Mouse (Mus musculus): ENCODE results near the gene Oxsr1.

DNA sequence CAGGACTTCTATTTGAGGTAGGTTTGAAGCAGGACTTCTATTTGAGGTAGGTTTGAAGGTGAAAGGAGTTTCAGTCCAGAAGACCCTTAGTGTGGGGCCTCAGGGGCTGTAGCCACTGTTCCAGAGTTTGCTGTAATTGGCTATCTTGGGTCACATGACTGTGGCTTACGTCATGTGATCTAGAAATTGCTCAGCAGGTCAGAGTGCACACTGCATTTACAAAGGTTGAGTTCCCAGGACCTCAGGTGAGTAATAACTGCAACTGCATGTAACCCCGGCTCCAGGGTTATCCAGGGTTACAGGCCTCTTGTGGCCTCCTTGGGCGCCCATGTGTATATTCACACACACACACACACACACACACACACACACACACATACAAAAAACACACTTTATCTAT lies 46.1 kb upstream of the Oxsr1 start:
- TF ChIP-seq CTCF (IDR thresholded peaks at IDR 0.05; ENCODE audit: low read depth) = no peak
- no peak for TF ChIP-seq EP300 (IDR thresholded peaks at IDR 0.05; ENCODE audit: low read depth)

Data from liver, postnatal 0 days (tissue).